In the genomic region with DNA sequence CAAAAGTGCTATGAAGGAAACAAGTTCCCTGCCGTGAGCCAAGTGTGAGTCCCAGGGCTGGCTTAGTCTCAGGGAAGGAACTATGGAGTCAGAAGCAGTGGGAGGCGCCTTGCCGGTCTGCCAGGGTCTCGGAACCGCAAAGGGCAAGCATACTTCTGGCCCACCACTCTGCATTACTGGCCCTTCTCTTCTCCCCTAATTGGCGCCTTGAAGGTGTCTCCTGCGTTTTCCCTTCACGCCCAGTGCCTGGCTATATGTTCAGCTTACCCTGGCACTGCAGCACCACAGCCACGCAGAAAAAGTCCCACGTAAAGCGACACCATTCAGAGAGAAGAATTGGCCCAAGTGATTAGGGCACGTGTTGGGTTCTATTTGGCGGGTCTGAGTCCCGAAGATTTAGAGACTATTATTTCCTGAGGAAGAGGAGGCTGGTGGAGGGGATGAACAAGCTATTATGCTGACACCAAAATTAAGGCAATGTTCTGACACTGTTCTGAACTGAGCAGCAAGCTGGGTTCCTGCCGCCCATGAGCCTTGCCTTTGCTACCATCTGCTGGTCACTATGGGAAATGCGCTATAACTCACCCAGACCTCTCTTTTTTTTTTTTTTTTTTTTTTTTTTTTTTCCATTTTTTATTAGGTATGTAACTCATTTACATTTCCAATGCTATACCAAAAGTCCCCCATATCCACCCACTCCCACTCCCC, we compare ENCODE assay signal across 8 mouse cellular contexts.
DNase-seq lines count a peak whose midpoint lies in the region; ATAC-seq and TF ChIP-seq lines count a peak whose summit lies in the region.

No protein-coding gene starts in this region.

- WGBS in intestine, embryonic 15.5 days: 46% methylated on average over 16 of the region's 16 CpGs
- 51% methylated on average over 16 of the region's 16 CpGs for WGBS in midbrain, embryonic 14.5 days
- 44% methylated on average over 16 of the region's 16 CpGs for WGBS in stomach, postnatal 0 days

- H3K27me3 ChIP-seq in intestine, embryonic 15.5 days (replicated peaks): no peaks in the 10 kb centered on the region
- H3K27me3 ChIP-seq in midbrain, embryonic 14.5 days (ENCODE audit: control insufficient read depth, insufficient read depth, low read length): no peaks in the 10 kb centered on the region
- H3K27me3 ChIP-seq in stomach, postnatal 0 days (ENCODE audit: control insufficient read depth, insufficient read depth, low read length): no peaks in the 10 kb centered on the region

- peak; percentile 56; the same call in 1 of the 2 replicates for ATAC-seq in intestine, embryonic 15.5 days
- peak; percentile 63 for ATAC-seq in midbrain, embryonic 14.5 days (ENCODE audit: low FRiP score, low TSS enrichment)
- ATAC-seq in stomach, postnatal 0 days (ENCODE audit: low FRiP score, low TSS enrichment): no peak

- no peaks in the 10 kb centered on the region for H3K36me3 ChIP-seq in intestine, embryonic 15.5 days
- no peaks in the 10 kb centered on the region for H3K36me3 ChIP-seq in midbrain, embryonic 14.5 days (ENCODE audit: control insufficient read depth, insufficient read depth, low read length)
- no peaks in the 10 kb centered on the region for H3K36me3 ChIP-seq in stomach, postnatal 0 days (ENCODE audit: control insufficient read depth, insufficient read depth, low read length)

- peak; percentile 81 for TF ChIP-seq CTCF in stomach, postnatal 0 days (IDR thresholded peaks at IDR 0.05; ENCODE audit: low read depth)

- no peaks in the 10 kb centered on the region for H3K9me3 ChIP-seq in intestine, embryonic 15.5 days
- no peaks in the 10 kb centered on the region for H3K9me3 ChIP-seq in midbrain, embryonic 14.5 days (ENCODE audit: control insufficient read depth, low read length)
- H3K9me3 ChIP-seq in stomach, postnatal 0 days (ENCODE audit: control insufficient read depth, low read length): no peaks in the 10 kb centered on the region

- TF ChIP-seq EP300 in stomach, postnatal 0 days (optimal IDR thresholded peaks at IDR 0.05): no peak

- no peak overlapping the region for H3K4me2 ChIP-seq in intestine, embryonic 15.5 days (replicated peaks)
- peak overlapping the region; percentile 11; the same call in 1 of the 2 replicates for H3K4me2 ChIP-seq in midbrain, embryonic 14.5 days (ENCODE audit: low read length)
- H3K4me2 ChIP-seq in stomach, postnatal 0 days (replicated peaks; ENCODE audit: low read depth): no peak overlapping the region

- no peak overlapping the region for H3K9ac ChIP-seq in intestine, embryonic 15.5 days
- no peak overlapping the region for H3K9ac ChIP-seq in midbrain, embryonic 14.5 days (replicated peaks; ENCODE audit: low read length)
- H3K9ac ChIP-seq in stomach, postnatal 0 days (ENCODE audit: low read length): no peak overlapping the region

- no peak overlapping the region for H3K4me3 ChIP-seq in intestine, embryonic 15.5 days (replicated peaks)
- no peak overlapping the region for H3K4me3 ChIP-seq in midbrain, embryonic 14.5 days (replicated peaks; ENCODE audit: low read depth, low read length)
- H3K4me3 ChIP-seq in stomach, postnatal 0 days (ENCODE audit: low read depth, low read length): no peak overlapping the region

- peak; percentile 8 to 35 for DNase-seq in urinary bladder, adult 18-20 months (ENCODE audit: low spot score in 2 of 2)
- no peak for DNase-seq in urinary bladder, postnatal 10 days (ENCODE audit: low spot score)
- peak; percentile 82 to 89 for DNase-seq in cerebellum, postnatal 25 days
- DNase-seq in gastrocnemius, adult 18-20 months (ENCODE audit: low spot score): peak; percentile 46
- peak; percentile 69 to 76 for DNase-seq in left cerebral cortex, postnatal 25 days (ENCODE audit: low spot score in 2 of 2)
- DNase-seq in midbrain, embryonic 14.5 days: peak; percentile 86
- DNase-seq in stomach, postnatal 0 days (ENCODE audit: low spot score): peak; percentile 60

- intact Hi-C loops in left cerebral cortex, postnatal 25 days (cut with DNase I): loop anchor here (5.0 kb wide), 2 partner anchors 65 to 90 kb away; no protein-coding TSS in a partner anchor

- H3K4me1 ChIP-seq in intestine, embryonic 15.5 days (replicated peaks): no peaks in the 10 kb centered on the region
- no peaks in the 10 kb centered on the region for H3K4me1 ChIP-seq in midbrain, embryonic 14.5 days (ENCODE audit: control insufficient read depth, insufficient read depth, low read length)
- no peaks in the 10 kb centered on the region for H3K4me1 ChIP-seq in stomach, postnatal 0 days (replicated peaks; ENCODE audit: control insufficient read depth, insufficient read depth)

- H3K27ac ChIP-seq in intestine, embryonic 15.5 days: no peak overlapping the region
- no peak overlapping the region for H3K27ac ChIP-seq in midbrain, embryonic 14.5 days (replicated peaks; ENCODE audit: low read depth, low read length)
- H3K27ac ChIP-seq in stomach, postnatal 0 days (replicated peaks): no peak overlapping the region
